Mouse (Mus musculus): ENCODE data around the gene Gm30191. TPM values are rescaled to one million over a fixed set of nuclear protein-coding genes. Genes with fewer than 3 reads are reported as not detected.
"Not testable (repeated sequence)": the region's sequence is repeated elsewhere in the genome, so short reads cannot be mapped to it uniquely, and the experiment has no call there.

The Gm30191 gene
- polyA plus RNA-seq, 1 experiment from 2014 or later: not detected

DNA sequence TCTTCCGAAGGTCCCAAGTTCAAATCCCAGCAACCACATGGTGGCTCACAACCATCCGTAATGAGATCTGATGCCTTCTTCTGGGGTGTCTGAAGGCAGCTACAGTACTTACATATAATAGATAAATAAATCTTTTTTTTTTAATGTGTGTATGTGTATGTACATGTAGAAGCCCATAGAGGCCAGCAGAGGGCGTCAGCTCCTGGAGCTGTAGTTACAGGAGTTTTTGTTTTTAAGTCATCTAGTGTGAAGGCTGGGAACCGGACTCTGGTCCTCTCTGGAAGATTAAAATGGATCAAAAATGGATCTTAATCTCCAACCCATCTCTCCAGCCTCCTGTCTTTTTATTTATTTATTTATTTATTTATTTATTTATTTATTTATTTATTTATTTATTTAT, 49.4 kb downstream of the Gm30191 start:
- H3K27me3 ChIP-seq; H3K4me2 ChIP-seq (replicated peaks); H3K9me3 ChIP-seq; H3K4me3 ChIP-seq; ATAC-seq (replicated peaks); H3K36me3 ChIP-seq; H3K4me1 ChIP-seq; H3K9ac ChIP-seq (replicated peaks); H3K27ac ChIP-seq (replicated peaks): not testable (repeated sequence)
- 89% methylated on average over 4 of the region's 4 CpGs for WGBS

DNA sequence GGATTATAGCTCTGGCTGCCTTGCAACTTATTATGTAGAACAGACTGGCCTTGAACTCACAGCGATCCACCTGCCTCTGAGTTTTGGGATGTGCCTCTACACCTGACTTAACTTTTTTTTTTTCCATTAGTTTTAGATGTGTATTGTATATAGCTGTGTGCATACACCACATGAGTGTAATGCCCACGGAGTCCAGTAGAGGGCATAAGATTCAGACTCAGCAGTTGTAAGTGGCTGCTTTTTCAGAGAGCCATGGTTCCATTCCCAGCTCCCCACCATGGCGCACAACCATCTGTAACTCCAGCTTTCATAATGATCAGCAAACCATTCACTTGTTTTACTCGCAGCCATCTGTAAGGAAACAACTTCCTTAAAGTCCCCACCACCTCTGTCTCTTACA, 49.8 kb downstream of the Gm30191 start:
- no peak overlapping the region for H3K4me3 ChIP-seq
- no peaks in the 10 kb centered on the region for H3K9me3 ChIP-seq
- 92% methylated on average over 4 of the region's 4 CpGs for WGBS
- H3K9ac ChIP-seq (replicated peaks): no peak overlapping the region
- no peak overlapping the region for H3K27ac ChIP-seq (replicated peaks)
- H3K27me3 ChIP-seq: no peaks in the 10 kb centered on the region
- no peaks in the 10 kb centered on the region for H3K4me1 ChIP-seq
- no peak overlapping the region for H3K4me2 ChIP-seq (replicated peaks)
- no peak for ATAC-seq (replicated peaks)
- H3K36me3 ChIP-seq: no peaks in the 10 kb centered on the region

DNA sequence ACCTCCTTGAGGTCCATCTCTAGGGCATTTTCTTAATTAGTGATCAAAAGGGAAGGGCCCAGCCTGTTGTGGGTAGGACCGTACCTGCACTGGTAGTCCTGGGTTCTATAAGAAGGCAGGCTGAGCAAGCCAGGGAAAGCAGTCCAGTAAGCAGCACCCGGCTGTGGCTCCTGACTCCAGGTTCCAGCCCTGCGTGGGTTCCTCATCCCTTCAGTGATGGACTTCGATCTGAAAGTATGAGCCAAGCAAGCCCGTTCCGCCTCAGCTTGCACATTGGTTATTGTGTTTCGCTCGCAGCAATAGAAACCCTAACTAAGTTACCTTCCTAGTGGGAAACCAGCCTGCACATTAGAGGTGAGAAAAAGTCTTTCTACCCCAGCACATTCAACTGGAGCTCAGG, 50.6 kb downstream of the Gm30191 start:
- no peak overlapping the region for H3K4me3 ChIP-seq
- no peak for ATAC-seq (replicated peaks)
- no peaks in the 10 kb centered on the region for H3K36me3 ChIP-seq
- no peaks in the 10 kb centered on the region for H3K27me3 ChIP-seq
- H3K9ac ChIP-seq (replicated peaks): no peak overlapping the region
- 94% methylated on average over 8 of the region's 8 CpGs for WGBS
- H3K27ac ChIP-seq (replicated peaks): no peak overlapping the region
- no peaks in the 10 kb centered on the region for H3K9me3 ChIP-seq
- H3K4me1 ChIP-seq: no peaks in the 10 kb centered on the region
- H3K4me2 ChIP-seq (replicated peaks): no peak overlapping the region

DNA sequence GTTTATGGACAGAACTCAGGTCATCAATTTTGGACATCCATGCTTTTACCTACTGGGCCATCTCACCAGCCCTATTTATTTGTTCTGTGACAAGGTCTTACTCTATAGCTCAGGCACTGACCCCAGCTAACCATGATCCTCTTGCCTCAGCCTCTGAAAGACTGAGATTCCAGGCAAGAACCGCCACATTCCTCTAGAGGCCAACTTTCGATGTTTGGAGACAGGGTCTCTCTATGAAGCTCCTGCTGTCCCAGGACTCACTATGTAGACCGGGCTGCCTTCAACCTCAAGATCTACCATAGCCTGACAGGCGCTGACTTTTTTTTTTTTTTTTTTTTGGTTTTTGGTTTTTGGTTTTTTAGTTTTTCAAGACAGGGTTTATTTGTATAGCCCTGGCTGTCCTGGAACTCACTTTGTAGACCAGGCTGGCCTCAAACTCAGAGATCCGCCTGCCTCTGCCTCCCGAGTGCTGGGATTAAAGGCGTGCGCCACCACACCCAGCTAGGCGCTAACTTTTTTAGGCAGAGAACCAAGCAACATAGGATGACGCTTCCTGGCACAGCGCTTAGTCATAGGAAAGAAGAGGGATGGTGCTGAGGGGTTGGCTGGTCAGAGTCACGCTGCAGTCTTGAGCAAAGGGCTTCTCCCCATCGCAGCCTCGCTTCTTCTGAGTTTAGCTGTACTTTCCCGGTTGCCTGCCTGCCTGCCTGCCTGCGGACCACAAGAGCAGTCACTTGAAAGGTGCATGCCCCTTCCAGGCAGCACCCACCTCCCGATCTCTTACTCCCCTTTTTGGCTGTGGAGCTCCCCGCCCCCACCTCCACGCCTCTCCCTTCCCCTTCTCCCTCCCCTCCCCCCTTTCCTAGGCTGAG, 52.1 kb downstream of the Gm30191 start:
- WGBS: 81% methylated on average over 19 of the region's 19 CpGs
- Histone ChIP-seq H3K9ac (replicated peaks) (no peak overlapping the region), H3K27ac (replicated peaks) (no peak overlapping the region), H3K4me3 (no peak overlapping the region), H3K36me3 (no peaks in the 10 kb centered on the region), H3K4me2 (replicated peaks) (no peak overlapping the region), H3K9me3 (no peaks in the 10 kb centered on the region), H3K4me1 (no peaks in the 10 kb centered on the region), H3K27me3 (no peaks in the 10 kb centered on the region)
- no peak for ATAC-seq (replicated peaks)

DNA sequence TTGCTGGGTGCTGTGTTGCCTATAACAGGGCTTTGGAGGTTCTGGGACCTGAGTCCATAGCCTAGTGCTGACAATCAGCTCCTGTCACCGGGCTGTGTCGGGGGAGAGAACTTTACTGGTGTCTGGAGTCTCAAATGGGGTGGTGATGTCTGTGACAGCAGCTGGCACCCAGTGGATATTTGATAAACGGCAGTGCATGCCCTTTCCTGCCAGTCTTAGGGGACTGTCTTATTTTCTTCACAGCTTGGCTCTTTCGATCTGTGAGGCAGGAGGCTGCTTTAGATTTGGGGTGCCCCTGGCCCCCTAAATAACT, 52.7 kb downstream of the Gm30191 start:
- ATAC-seq (replicated peaks): no peak
- no peak overlapping the region for H3K27ac ChIP-seq (replicated peaks)
- WGBS: 75% methylated on average over 4 of the region's 4 CpGs

More for the DNA sequence above, 52.7 kb downstream of the Gm30191 start:
- H3K9ac ChIP-seq (replicated peaks): no peak overlapping the region
- no peaks in the 10 kb centered on the region for H3K4me1 ChIP-seq
- H3K4me3 ChIP-seq: no peak overlapping the region
- no peak overlapping the region for H3K4me2 ChIP-seq (replicated peaks)
- no peaks in the 10 kb centered on the region for H3K36me3 ChIP-seq
- H3K27me3 ChIP-seq: no peaks in the 10 kb centered on the region
- no peaks in the 10 kb centered on the region for H3K9me3 ChIP-seq

Other genes starting within 250 kb of the Gm30191 start
- 52.8 and 56.7 TPM in 2 replicates for gene Dhdds, start 246.0 kb upstream of the Gm30191 start, polyA plus RNA-seq (2015; fragmentation: Nextera tagmentation; extraction: Ambion mirVana)
- not detected in 2 replicates for gene Lin28a, start 228.1 kb upstream of the Gm30191 start, polyA plus RNA-seq (2015; fragmentation: Nextera tagmentation; extraction: Ambion mirVana)
- gene Zfp683, start 193.1 kb upstream of the Gm30191 start, polyA plus RNA-seq (2015; fragmentation: Nextera tagmentation; extraction: Ambion mirVana): not detected in 2 replicates
- 1.0 and 1.8 TPM in 2 replicates for gene Crybg2, start 186.1 kb upstream of the Gm30191 start, polyA plus RNA-seq (2015; fragmentation: Nextera tagmentation; extraction: Ambion mirVana)
- 1.5 and 1.9 TPM in 2 replicates for gene Cd52, start 151.9 kb upstream of the Gm30191 start, polyA plus RNA-seq (2015; fragmentation: Nextera tagmentation; extraction: Ambion mirVana)
- gene Ubxn11, start 144.4 kb upstream of the Gm30191 start, polyA plus RNA-seq (2015; fragmentation: Nextera tagmentation; extraction: Ambion mirVana): 12.8 and 15.7 TPM in 2 replicates
- gene Sh3bgrl3, start 118.1 kb upstream of the Gm30191 start, polyA plus RNA-seq (2015; fragmentation: Nextera tagmentation; extraction: Ambion mirVana): 326 and 335 TPM in 2 replicates
- 19.9 and 20.5 TPM in 2 replicates for gene Cep85, start 59.8 kb upstream of the Gm30191 start, polyA plus RNA-seq (2015; fragmentation: Nextera tagmentation; extraction: Ambion mirVana)
- gene Gm7534, start 43.9 kb upstream of the Gm30191 start, polyA plus RNA-seq (2015; fragmentation: Nextera tagmentation; extraction: Ambion mirVana): not detected in 2 replicates
- not detected in 2 replicates for gene Catsper4, start 19.6 kb upstream of the Gm30191 start, polyA plus RNA-seq (2015; fragmentation: Nextera tagmentation; extraction: Ambion mirVana)
- 0.08 and 0.11 TPM in 2 replicates for gene Cnksr1, start 8.5 kb upstream of the Gm30191 start, polyA plus RNA-seq (2015; fragmentation: Nextera tagmentation; extraction: Ambion mirVana)
- gene E130218I03Rik, start 3.3 kb upstream of the Gm30191 start, polyA plus RNA-seq (2015; fragmentation: Nextera tagmentation; extraction: Ambion mirVana): 0.49 TPM in 1 of 2 replicates, not detected in the other
- gene Zfp593, start 1.3 kb upstream of the Gm30191 start, polyA plus RNA-seq (2015; fragmentation: Nextera tagmentation; extraction: Ambion mirVana): 17.0 and 17.8 TPM in 2 replicates
- gene Grrp1, start 7.2 kb downstream of the Gm30191 start, polyA plus RNA-seq (2015; fragmentation: Nextera tagmentation; extraction: Ambion mirVana): 9.9 and 12.1 TPM in 2 replicates
- 41.0 and 42.1 TPM in 2 replicates for gene Pdik1l, start 41.0 kb downstream of the Gm30191 start, polyA plus RNA-seq (2015; fragmentation: Nextera tagmentation; extraction: Ambion mirVana)
- 0.13 and 0.24 TPM in 2 replicates for gene Trim63, start 68.2 kb downstream of the Gm30191 start, polyA plus RNA-seq (2015; fragmentation: Nextera tagmentation; extraction: Ambion mirVana)
- 0.05 and 0.11 TPM in 2 replicates for gene Slc30a2, start 96.2 kb downstream of the Gm30191 start, polyA plus RNA-seq (2015; fragmentation: Nextera tagmentation; extraction: Ambion mirVana)
- gene Extl1, start 136.9 kb downstream of the Gm30191 start, polyA plus RNA-seq (2015; fragmentation: Nextera tagmentation; extraction: Ambion mirVana): 0.22 and 0.34 TPM in 2 replicates
- 7.7 TPM in 2 replicates for gene Pafah2, start 149.4 kb downstream of the Gm30191 start, polyA plus RNA-seq (2015; fragmentation: Nextera tagmentation; extraction: Ambion mirVana)
- 7,875 and 7,989 TPM in 2 replicates for gene Stmn1, start 221.4 kb downstream of the Gm30191 start, polyA plus RNA-seq (2015; fragmentation: Nextera tagmentation; extraction: Ambion mirVana)
- 10.8 and 12.3 TPM in 2 replicates for gene Paqr7, start 249.8 kb downstream of the Gm30191 start, polyA plus RNA-seq (2015; fragmentation: Nextera tagmentation; extraction: Ambion mirVana)